Mouse (Mus musculus) CH12.LX (cell line): Measurements from ENCODE around the gene Cdkn2aipnl. TPM values are rescaled to one million over a fixed set of nuclear protein-coding genes. Genes with fewer than 3 reads are reported as not detected.

Source experiments
- DNase-seq: peaks from one replicate; pipeline ENCODE4 v3.0.0-alpha.2; 2013; ENCODE audit errors: extremely low read depth
- H3K27ac ChIP-seq: 2 replicates; pipeline ENCODE4 v1.5.1; 2012; ENCODE audit warnings: low read depth, mild to moderate bottlenecking, control low read depth, moderate library complexity; ENCODE audit not compliant: insufficient read depth
- H3K27me3 ChIP-seq: replicated peaks from 2 replicates; pipeline ENCODE3; 2012; ENCODE audit warnings: inconsistent platforms
- H3K36me3 ChIP-seq, 2 experiments: replicated peaks in 1 of 2; 2 replicates each; pipeline versions ENCODE3 to v1.6.1; 2012; ENCODE audit warnings: inconsistent platforms in 1 of 2, low read length in 1 of 2, mild to moderate bottlenecking in 1 of 2, mixed read lengths in 1 of 2, moderate library complexity in 1 of 2; ENCODE audit not compliant: control insufficient read depth in 1 of 2, insufficient read depth in 1 of 2
- H3K4me1 ChIP-seq, 2 experiments: 2 replicates each; pipeline ENCODE4 v1.6.1; 2012; ENCODE audit warnings: inconsistent platforms in 1 of 2, moderate library complexity in 1 of 2; ENCODE audit not compliant: insufficient read depth in 2 of 2, control insufficient read depth in 1 of 2
- H3K4me2 ChIP-seq: 2 replicates; pipeline ENCODE4 v1.6.1; 2012; ENCODE audit warnings: low read depth, mild to moderate bottlenecking, control low read depth; ENCODE audit not compliant: poor library complexity, insufficient read depth, severe bottlenecking
- H3K4me3 ChIP-seq, 3 experiments: fragments of 150-350 bp in 1 of 3; sonication (generic) in 1 of 3; replicated peaks in 1 of 3; 2 replicates each; pipeline versions ENCODE3 to v1.5.1; 2011 to 2012; ENCODE audit warnings: low read depth in 2 of 3, low read length in 2 of 3, mild to moderate bottlenecking in 2 of 3, moderate library complexity in 2 of 3, control low read depth in 1 of 3, improper control_type of control experiment in 1 of 3, inconsistent platforms in 1 of 3, mixed read lengths in 1 of 3; ENCODE audit not compliant: poor library complexity in 1 of 3
- H3K79me2 ChIP-seq: replicated peaks from 2 replicates; pipeline ENCODE4 v1.6.1; 2012; ENCODE audit warnings: mild to moderate bottlenecking, moderate library complexity; ENCODE audit not compliant: control insufficient read depth, poor library complexity, insufficient read depth, severe bottlenecking; ENCODE audit errors: extremely low read depth
- H3K9ac ChIP-seq: 2 replicates; pipeline ENCODE4 v1.6.1; 2012; ENCODE audit warnings: low read depth, mild to moderate bottlenecking, control low read depth, moderate library complexity; ENCODE audit not compliant: insufficient read depth
- H3K9me3 ChIP-seq: replicated peaks from 2 replicates; pipeline ENCODE3; 2012; ENCODE audit warnings: low read length, inconsistent platforms, mixed read lengths
- BHLHE40 ChIP-seq: IDR thresholded peaks from 2 replicates; pipeline ENCODE4 v1.6.1; 2011; ENCODE audit warnings: mild to moderate bottlenecking, low read depth, low read length, improper control_type of control experiment
- CHD1 ChIP-seq: IDR thresholded peaks from 2 replicates; pipeline ENCODE4 v1.6.1; 2012; ENCODE audit warnings: low read depth, low read length, improper control_type of control experiment, inconsistent platforms
- CHD2 ChIP-seq: IDR thresholded peaks from 2 replicates; pipeline ENCODE4 v1.6.1; 2011; ENCODE audit warnings: low read length, improper control_type of control experiment
- CTCF ChIP-seq, 2 experiments: IDR thresholded peaks in 1 of 2; conservative IDR thresholded peaks in 1 of 2; 2 replicates each; pipeline ENCODE4 v1.5.1; 2011 to 2012; ENCODE audit warnings: low read depth in 2 of 2, low read length in 2 of 2, improper control_type of control experiment in 1 of 2, inconsistent platforms in 1 of 2, mild to moderate bottlenecking in 1 of 2, moderate library complexity in 1 of 2
- E2F4 ChIP-seq: IDR thresholded peaks from 2 replicates; pipeline ENCODE4 v1.6.1; 2011; ENCODE audit warnings: low read depth, low read length, improper control_type of control experiment; ENCODE audit not compliant: insufficient replicate concordance
- ELF1 ChIP-seq: IDR thresholded peaks from 2 replicates; pipeline ENCODE4 v1.6.1; 2014; ENCODE audit warnings: low read depth, mild to moderate bottlenecking, inconsistent platforms, low read length, improper control_type of control experiment
- EP300 ChIP-seq: IDR thresholded peaks from 2 replicates; pipeline ENCODE4 v1.6.1; 2011; ENCODE audit warnings: low read length, improper control_type of control experiment
- ETS1 ChIP-seq: conservative IDR thresholded peaks from 2 replicates; pipeline ENCODE4 v1.6.1; 2012; ENCODE audit warnings: low read depth, mild to moderate bottlenecking, inconsistent platforms, low read length, improper control_type of control experiment, moderate library complexity
- GABPA ChIP-seq: IDR thresholded peaks from 2 replicates; pipeline ENCODE4 v1.6.1; 2012; ENCODE audit warnings: low read depth, low read length, improper control_type of control experiment, inconsistent platforms; ENCODE audit not compliant: insufficient replicate concordance
- HCFC1 ChIP-seq: IDR thresholded peaks from 2 replicates; pipeline ENCODE4 v1.6.1; 2012; ENCODE audit warnings: low read depth, mild to moderate bottlenecking, inconsistent platforms, low read length, improper control_type of control experiment
- IRF4 ChIP-seq: IDR thresholded peaks from 2 replicates; pipeline ENCODE4 v1.6.1; 2014; ENCODE audit warnings: low read depth, mild to moderate bottlenecking, inconsistent platforms, low read length, improper control_type of control experiment
- JUN ChIP-seq: IDR thresholded peaks from 2 replicates; pipeline ENCODE4 v1.6.1; 2011; ENCODE audit warnings: low read depth, mild to moderate bottlenecking, low read length, improper control_type of control experiment, moderate library complexity; ENCODE audit not compliant: insufficient read depth
- JUND ChIP-seq: conservative IDR thresholded peaks from 2 replicates; pipeline ENCODE4 v1.6.1; 2011; ENCODE audit warnings: low read depth, low read length, improper control_type of control experiment
- KAT2A ChIP-seq: IDR thresholded peaks from 2 replicates; pipeline ENCODE4 v1.6.1; 2012; ENCODE audit warnings: low read length, improper control_type of control experiment, inconsistent platforms; ENCODE audit not compliant: insufficient replicate concordance
- MAFK ChIP-seq: IDR thresholded peaks from 2 replicates; pipeline ENCODE4 v1.6.1; 2011; ENCODE audit warnings: low read length, improper control_type of control experiment; ENCODE audit not compliant: insufficient replicate concordance
- MAX ChIP-seq: IDR thresholded peaks from 2 replicates; pipeline ENCODE4 v1.6.1; 2011; ENCODE audit warnings: low read length, improper control_type of control experiment
- MAZ ChIP-seq: IDR thresholded peaks from 2 replicates; pipeline ENCODE4 v1.6.1; 2012; ENCODE audit warnings: low read depth, mild to moderate bottlenecking, inconsistent platforms, low read length, improper control_type of control experiment, moderate library complexity
- MEF2A ChIP-seq: IDR thresholded peaks from 2 replicates; pipeline ENCODE4 v1.6.1; 2014; ENCODE audit warnings: low read depth, mild to moderate bottlenecking, inconsistent platforms, low read length, improper control_type of control experiment, borderline replicate concordance
- MXI1 ChIP-seq: IDR thresholded peaks from 2 replicates; pipeline ENCODE4 v1.6.1; 2011; ENCODE audit warnings: mild to moderate bottlenecking, low read depth, low read length, improper control_type of control experiment
- MYC ChIP-seq: IDR thresholded peaks from 2 replicates; pipeline ENCODE4 v1.6.1; 2011; ENCODE audit warnings: low read depth, mild to moderate bottlenecking, improper control_type of control experiment, low read length
- NELFE ChIP-seq: IDR thresholded peaks from 2 replicates; pipeline ENCODE4 v1.6.1; 2011; ENCODE audit warnings: low read depth, low read length, improper control_type of control experiment
- NRF1 ChIP-seq: IDR thresholded peaks from 2 replicates; pipeline ENCODE4 v1.6.1; 2014; ENCODE audit warnings: low read depth, mild to moderate bottlenecking, inconsistent platforms, low read length, improper control_type of control experiment, moderate library complexity
- PAX5 ChIP-seq: IDR thresholded peaks from 2 replicates; pipeline ENCODE4 v1.6.1; 2012; ENCODE audit warnings: low read length, inconsistent platforms, mixed read lengths
- POLR2A ChIP-seq: IDR thresholded peaks from 2 replicates; pipeline ENCODE4 v1.6.1; 2011; ENCODE audit warnings: low read depth, mild to moderate bottlenecking, improper control_type of control experiment, low read length
- POLR2AphosphoS2 ChIP-seq: IDR thresholded peaks from 2 replicates; pipeline ENCODE4 v1.6.1; 2011; ENCODE audit warnings: low read depth, low read length, improper control_type of control experiment
- RAD21 ChIP-seq: IDR thresholded peaks from 2 replicates; pipeline ENCODE4 v1.6.1; 2011; ENCODE audit warnings: low read depth, mild to moderate bottlenecking, low read length, improper control_type of control experiment, moderate library complexity
- RCOR1 ChIP-seq: conservative IDR thresholded peaks from 2 replicates; pipeline ENCODE4 v1.6.1; 2012; ENCODE audit warnings: low read depth, mild to moderate bottlenecking, inconsistent platforms, low read length, improper control_type of control experiment
- SIN3A ChIP-seq: IDR thresholded peaks from 2 replicates; pipeline ENCODE4 v1.6.1; 2012; ENCODE audit warnings: low read length, improper control_type of control experiment, inconsistent platforms
- SMC3 ChIP-seq: IDR thresholded peaks from 2 replicates; pipeline ENCODE4 v1.6.1; 2011; ENCODE audit warnings: low read depth, low read length, improper control_type of control experiment
- TBP ChIP-seq: conservative IDR thresholded peaks from 2 replicates; pipeline ENCODE4 v1.6.1; 2011; ENCODE audit warnings: low read depth, low read length, improper control_type of control experiment
- TCF12 ChIP-seq: IDR thresholded peaks from 2 replicates; pipeline ENCODE4 v1.6.1; 2014; ENCODE audit warnings: low read depth, mild to moderate bottlenecking, inconsistent platforms, low read length, improper control_type of control experiment
- UBTF ChIP-seq: IDR thresholded peaks from 2 replicates; pipeline ENCODE4 v1.6.1; 2012; ENCODE audit warnings: low read depth, mild to moderate bottlenecking, inconsistent platforms, low read length, improper control_type of control experiment, moderate library complexity
- USF1 ChIP-seq: IDR thresholded peaks from 2 replicates; pipeline ENCODE4 v1.6.1; 2014; ENCODE audit warnings: low read depth, mild to moderate bottlenecking, inconsistent platforms, low read length, improper control_type of control experiment
- USF2 ChIP-seq: conservative IDR thresholded peaks from 2 replicates; pipeline ENCODE4 v1.6.1; 2011; ENCODE audit warnings: low read depth, low read length, improper control_type of control experiment
- ZC3H11A ChIP-seq: IDR thresholded peaks from 2 replicates; pipeline ENCODE4 v1.6.1; 2012; ENCODE audit warnings: low read depth, mild to moderate bottlenecking, inconsistent platforms, low read length, improper control_type of control experiment
- ZKSCAN1 ChIP-seq: IDR thresholded peaks from 2 replicates; pipeline ENCODE4 v1.6.1; 2012; ENCODE audit warnings: low read depth, inconsistent platforms, low read length, improper control_type of control experiment, borderline replicate concordance
- ZMIZ1 ChIP-seq: IDR thresholded peaks from 2 replicates; pipeline ENCODE4 v1.6.1; 2012; ENCODE audit warnings: low read depth, mild to moderate bottlenecking, inconsistent platforms, low read length, improper control_type of control experiment
- ZNF384 ChIP-seq: IDR thresholded peaks from 2 replicates; pipeline ENCODE4 v1.6.1; 2012; ENCODE audit warnings: low read depth, low read length, improper control_type of control experiment, inconsistent platforms
- dilution Hi-C: fragments of 300-500 bp; cut with MboI; formaldehyde crosslinking; loops from 2 replicates; pipeline ENCODE4 v1.14.3; 2020; ENCODE audit warnings: low sequenced_read_pairs; ENCODE audit not compliant: extremely low pct_unique_long_range_greater_than_20kb, extremely low pct_ligation_motif_present
- in situ Hi-C: fragments of 300-500 bp; cut with MboI; formaldehyde crosslinking; loops from 3 replicates; pipeline ENCODE4 v1.14.3; 2019; ENCODE audit warnings: low sequenced_read_pairs, low pct_ligation_motif_present, low pct_unique_long_range_greater_than_20kb, mixed read lengths
- polyA plus RNA-seq: library from polyadenylated mRNA; unstranded; fragments of >175 nt; gene quantifications from 2 replicates; pipeline ENCODE4 v1.2.1, GENCODE M21; 2012; ENCODE audit warnings: low read depth; ENCODE audit not compliant: insufficient read length
- total RNA-seq, 2 experiments: library from RNA; depleted of rRNA; stranded (reverse); fragments of 300-350 nt in 1 of 2; fragments of >200 nt in 1 of 2; gene quantifications; 2 replicates each; pipeline ENCODE4 v1.2.3; 2012 to 2014

The Cdkn2aipnl gene
- total and polyA plus RNA-seq, 3 experiments = 170 to 256 (median 200) TPM

- Histone ChIP-seq H3K79me2 (peaks cover 47% of the 10 kb centered on the region), H3K4me2 (peak within 1 kb of the TSS; percentile 85), H3K27ac (peak within 1 kb of the TSS; percentile 94), H3K36me3 (peaks cover 19 to 27% of the 10 kb centered on the region in 2 experiments), H3K4me3 (peak within 1 kb of the TSS; percentile 76 to 95 (median 88)), H3K4me1 (peaks cover 7 to 56% of the 10 kb centered on the region in 2 experiments; a peak in 3 of 4 replicates), H3K9ac (peak within 1 kb of the TSS; percentile 96), H3K27me3 (no peaks in the 10 kb centered on the region), H3K9me3 (no peaks in the 10 kb centered on the region)
- in situ Hi-C loops = no loop called here
- dilution Hi-C loops = no loop called here
- peak; percentile 100 for DNase-seq
- peak; percentile 86 for TF ChIP-seq MXI1
- TF ChIP-seq UBTF = peak; percentile 94
- no peak for TF ChIP-seq RAD21
- no peak; the same call in 1 of the 2 replicates for TF ChIP-seq ZKSCAN1
- no peak; the same call in 1 of the 2 replicates for TF ChIP-seq RCOR1
- peak; percentile 63; the same call in 1 of the 2 replicates for TF ChIP-seq ZMIZ1
- peak; percentile 86 for TF ChIP-seq TCF12
- TF ChIP-seq CHD1 = peak; percentile 98
- no peak for TF ChIP-seq MAFK
- no peak; the same call in 1 of the 2 replicates for TF ChIP-seq E2F4
- TF ChIP-seq MAZ = peak; percentile 94; the same call in 1 of the 2 replicates
- TF ChIP-seq POLR2A = peak; percentile 76
- peak; percentile 63 for TF ChIP-seq ELF1
- peak; percentile 92 for TF ChIP-seq KAT2A
- TF ChIP-seq TBP = 0 out of 2 replicates have a peak, but pooled peaks have one; percentile 47
- TF ChIP-seq IRF4 = peak; percentile 63; the same call in 1 of the 2 replicates
- no peak; the same call in 1 of the 2 replicates for TF ChIP-seq GABPA
- TF ChIP-seq ZNF384 = no peak
- TF ChIP-seq NRF1 = no peak
- TF ChIP-seq SMC3 = no peak
- peak; percentile 53 for TF ChIP-seq CHD2
- peak; percentile 100 for TF ChIP-seq USF2
- TF ChIP-seq CTCF (conservative IDR thresholded peaks at IDR 0.05 in 1 of 2, IDR thresholded peaks at IDR 0.05 in 1 of 2; ENCODE audit: low read depth in 2 of 2, low read length in 2 of 2) = no peak
- TF ChIP-seq EP300 = peak; percentile 70
- peak; percentile 73 for TF ChIP-seq JUN
- peak; percentile 100 for TF ChIP-seq BHLHE40
- peak; percentile 89 for TF ChIP-seq ETS1
- peak; percentile 96 for TF ChIP-seq MYC
- peak; percentile 100 for TF ChIP-seq MAX
- TF ChIP-seq ZC3H11A = no peak
- TF ChIP-seq SIN3A = peak; percentile 95
- TF ChIP-seq USF1 = peak; percentile 99
- peak; percentile 73; the same call in 1 of the 2 replicates for TF ChIP-seq HCFC1
- TF ChIP-seq POLR2AphosphoS2 = peak; percentile 28; the same call in 1 of the 2 replicates
- TF ChIP-seq PAX5 = no peak
- peak; percentile 66 for TF ChIP-seq NELFE
- TF ChIP-seq MEF2A = peak; percentile 45
- TF ChIP-seq JUND = peak; percentile 54
These were observed 33.0 kb downstream of the Cdkn2aipnl start, which contains the start of gene Ube2b for GRCm38 (mm10) chr11:52000290-52000962. Gene Ube2b (minus strand): TSS chr11:52000762.
